Mouse (Mus musculus): ENCODE measurements at regions not wholly inside any gene's neighbourhood (a gene's known extent, or its start where the extent isn't known, plus 50 kb on each side); places are given as distances from the start of the nearest gene placed in this dataset.

GRCm38 (mm10) chr1:64220486-64220885, 98.4 kb upstream of the Klf7 start:
- Histone ChIP-seq H3K4me1 (replicated peaks; ENCODE audit: control insufficient read depth, insufficient read depth, low read length) (peaks cover 22% of the 10 kb centered on the region), H3K36me3 (ENCODE audit: control insufficient read depth, insufficient read depth, low read length) (no peaks in the 10 kb centered on the region), H3K9me3 (ENCODE audit: control insufficient read depth, low read length) (no peaks in the 10 kb centered on the region), H3K27ac (ENCODE audit: low read depth) (no peak overlapping the region), H3K4me2 (ENCODE audit: low read length) (no peak overlapping the region), H3K4me3 (ENCODE audit: low read depth, low read length) (no peak overlapping the region), H3K9ac (ENCODE audit: low read length) (no peak overlapping the region), H3K27me3 (replicated peaks; ENCODE audit: control insufficient read depth, insufficient read depth, low read length) (no peaks in the 10 kb centered on the region)
- no peak for ATAC-seq (replicated peaks; ENCODE audit: low FRiP score, low TSS enrichment, low read depth)
- 95% methylated on average over 1 of the region's 1 CpGs for WGBS
- no peak for DNase-seq (ENCODE audit: low spot score)

- 88% methylated on average over 5 of the region's 5 CpGs for WGBS
- H3K4me3 ChIP-seq (ENCODE audit: low read depth, low read length), result no peak overlapping the region
Observed at GRCm38 (mm10) chr1:64220040-64220439, 98.0 kb upstream of the Klf7 start.

DNA sequence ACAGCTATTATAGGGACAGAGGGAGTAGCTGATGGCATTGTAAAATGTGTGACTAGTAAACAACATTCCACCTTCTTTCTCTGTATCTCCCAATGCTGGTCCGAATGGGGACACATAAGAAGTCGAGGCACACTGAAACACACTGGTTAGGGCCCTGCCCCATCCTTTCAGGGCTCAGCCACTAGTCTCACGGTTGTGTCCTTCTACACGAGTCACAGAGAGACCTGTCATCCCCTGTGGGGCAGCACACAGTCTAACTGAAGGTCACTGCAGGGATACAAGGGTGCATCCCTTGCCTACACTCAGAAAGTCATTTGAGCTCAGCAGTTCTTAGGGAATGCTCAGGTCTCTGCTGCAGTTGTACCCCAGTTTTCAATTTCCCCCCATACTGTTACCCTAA, 93.6 kb upstream of the Klf7 start:
- H3K4me2 ChIP-seq (ENCODE audit: low read length), result no peak overlapping the region
- no peak for ATAC-seq (replicated peaks; ENCODE audit: low FRiP score, low TSS enrichment, low read depth)
- WGBS, result 76% methylated on average over 4 of the region's 4 CpGs
- H3K27me3 ChIP-seq (replicated peaks; ENCODE audit: control insufficient read depth, insufficient read depth, low read length), result no peaks in the 10 kb centered on the region
- H3K36me3 ChIP-seq (ENCODE audit: control insufficient read depth, insufficient read depth, low read length), result no peaks in the 10 kb centered on the region
- H3K9me3 ChIP-seq (ENCODE audit: control insufficient read depth, low read length), result no peaks in the 10 kb centered on the region
- H3K4me1 ChIP-seq (replicated peaks; ENCODE audit: control insufficient read depth, insufficient read depth, low read length), result no peaks in the 10 kb centered on the region
- H3K4me3 ChIP-seq (ENCODE audit: low read depth, low read length), result no peak overlapping the region
- no peak overlapping the region for H3K27ac ChIP-seq (ENCODE audit: low read depth)
- no peak overlapping the region for H3K9ac ChIP-seq (ENCODE audit: low read length)
- DNase-seq (ENCODE audit: low spot score), result no peak

More at GRCm38 (mm10) chr1:64220040-64220439, 98.0 kb upstream of the Klf7 start:
- Histone ChIP-seq H3K27me3 (replicated peaks; ENCODE audit: control insufficient read depth, insufficient read depth, low read length) (no peaks in the 10 kb centered on the region), H3K36me3 (ENCODE audit: control insufficient read depth, insufficient read depth, low read length) (no peaks in the 10 kb centered on the region), H3K9me3 (ENCODE audit: control insufficient read depth, low read length) (no peaks in the 10 kb centered on the region), H3K27ac (ENCODE audit: low read depth) (no peak overlapping the region), H3K4me1 (replicated peaks; ENCODE audit: control insufficient read depth, insufficient read depth, low read length) (peaks cover 22% of the 10 kb centered on the region), H3K9ac (ENCODE audit: low read length) (no peak overlapping the region), H3K4me2 (ENCODE audit: low read length) (no peak overlapping the region)
- DNase-seq (ENCODE audit: low spot score), result no peak
- no peak for ATAC-seq (replicated peaks; ENCODE audit: low FRiP score, low TSS enrichment, low read depth)

DNA sequence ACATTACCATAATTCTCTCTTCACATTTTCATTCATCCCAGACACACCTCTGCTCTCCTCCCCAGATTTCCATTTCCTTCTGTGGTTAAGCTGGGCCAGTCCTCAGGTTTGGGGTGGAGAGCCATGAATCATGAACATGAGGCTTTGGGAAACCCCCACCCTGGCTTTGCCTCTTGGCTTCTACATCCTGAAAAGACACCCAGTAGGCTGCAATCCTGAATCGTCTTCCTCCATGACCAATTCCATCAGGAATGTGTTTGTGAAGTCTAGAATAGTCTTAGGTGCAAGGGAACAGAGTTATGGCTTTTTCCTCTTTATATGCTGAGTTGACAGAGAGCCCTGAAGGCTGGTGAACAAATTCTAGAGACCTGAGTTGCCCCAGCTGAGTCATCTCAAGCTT, 87.0 kb upstream of the Klf7 start:
- Histone ChIP-seq H3K36me3 (ENCODE audit: control insufficient read depth, insufficient read depth, low read length) (no peaks in the 10 kb centered on the region), H3K4me2 (ENCODE audit: low read length) (no peak overlapping the region), H3K27ac (ENCODE audit: low read depth) (no peak overlapping the region), H3K9me3 (ENCODE audit: control insufficient read depth, low read length) (no peaks in the 10 kb centered on the region), H3K4me1 (replicated peaks; ENCODE audit: control insufficient read depth, insufficient read depth, low read length) (no peaks in the 10 kb centered on the region), H3K4me3 (ENCODE audit: low read depth, low read length) (no peak overlapping the region), H3K27me3 (replicated peaks; ENCODE audit: control insufficient read depth, insufficient read depth, low read length) (no peaks in the 10 kb centered on the region), H3K9ac (ENCODE audit: low read length) (no peak overlapping the region)
- DNase-seq (ENCODE audit: low spot score) (no peak), ATAC-seq (replicated peaks; ENCODE audit: low FRiP score, low TSS enrichment, low read depth) (no peak)
- 89% methylated on average over 1 of the region's 1 CpGs for WGBS

GRCm38 (mm10) chr1:64200387-64201023, 78.4 kb upstream of the Klf7 start:
- H3K27me3 ChIP-seq (replicated peaks; ENCODE audit: control insufficient read depth, insufficient read depth, low read length), result no peaks in the 10 kb centered on the region
- ATAC-seq (replicated peaks; ENCODE audit: low FRiP score, low TSS enrichment, low read depth) (no peak), DNase-seq (ENCODE audit: low spot score) (no peak)
- no peak overlapping the region for H3K4me2 ChIP-seq (ENCODE audit: low read length)
- H3K36me3 ChIP-seq (ENCODE audit: control insufficient read depth, insufficient read depth, low read length), result no peaks in the 10 kb centered on the region
- no peaks in the 10 kb centered on the region for H3K4me1 ChIP-seq (replicated peaks; ENCODE audit: control insufficient read depth, insufficient read depth, low read length)
- no peak overlapping the region for H3K27ac ChIP-seq (ENCODE audit: low read depth)
- no peak overlapping the region for H3K4me3 ChIP-seq (ENCODE audit: low read depth, low read length)
- H3K9me3 ChIP-seq (ENCODE audit: control insufficient read depth, low read length), result no peaks in the 10 kb centered on the region
- WGBS, result 47% methylated on average over 5 of the region's 5 CpGs
- no peak overlapping the region for H3K9ac ChIP-seq (ENCODE audit: low read length)

GRCm38 (mm10) chr1:64198781-64199180, 76.7 kb upstream of the Klf7 start:
- WGBS, result 84% methylated on average over 5 of the region's 5 CpGs
- H3K4me1 ChIP-seq (replicated peaks; ENCODE audit: control insufficient read depth, insufficient read depth, low read length), result no peaks in the 10 kb centered on the region
- H3K4me2 ChIP-seq (ENCODE audit: low read length), result no peak overlapping the region
- no peaks in the 10 kb centered on the region for H3K9me3 ChIP-seq (ENCODE audit: control insufficient read depth, low read length)
- H3K27me3 ChIP-seq (replicated peaks; ENCODE audit: control insufficient read depth, insufficient read depth, low read length), result no peaks in the 10 kb centered on the region
- no peak for ATAC-seq (replicated peaks; ENCODE audit: low FRiP score, low TSS enrichment, low read depth)
- no peaks in the 10 kb centered on the region for H3K36me3 ChIP-seq (ENCODE audit: control insufficient read depth, insufficient read depth, low read length)
- DNase-seq (ENCODE audit: low spot score), result no peak
- H3K27ac ChIP-seq (ENCODE audit: low read depth), result no peak overlapping the region
- no peak overlapping the region for H3K4me3 ChIP-seq (ENCODE audit: low read depth, low read length)
- H3K9ac ChIP-seq (ENCODE audit: low read length), result no peak overlapping the region

DNA sequence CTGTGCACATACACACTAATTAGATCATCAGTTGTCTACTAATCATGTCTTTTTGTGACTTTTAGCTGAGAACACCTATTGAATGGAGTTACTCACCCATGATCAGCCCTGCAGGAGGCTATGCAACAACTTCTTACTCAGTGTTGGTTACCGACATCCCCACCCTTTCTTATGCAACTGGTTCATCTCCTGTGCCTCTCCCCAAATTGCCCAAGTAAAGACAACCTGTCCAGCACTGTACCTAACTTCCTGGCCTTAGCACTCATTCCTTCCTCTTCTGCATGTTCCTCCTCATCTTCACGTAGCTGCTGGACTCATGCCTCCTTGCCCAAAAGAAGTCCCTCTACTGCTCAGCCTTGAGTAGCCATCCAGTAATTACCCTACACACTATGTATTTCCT, 76.2 kb upstream of the Klf7 start:
- no peak overlapping the region for H3K9ac ChIP-seq (ENCODE audit: low read length)
- H3K27me3 ChIP-seq (replicated peaks; ENCODE audit: control insufficient read depth, insufficient read depth, low read length), result no peaks in the 10 kb centered on the region
- no peaks in the 10 kb centered on the region for H3K4me1 ChIP-seq (replicated peaks; ENCODE audit: control insufficient read depth, insufficient read depth, low read length)
- H3K4me3 ChIP-seq (ENCODE audit: low read depth, low read length), result no peak overlapping the region
- H3K4me2 ChIP-seq (ENCODE audit: low read length), result no peak overlapping the region
- no peak for DNase-seq (ENCODE audit: low spot score)
- no peaks in the 10 kb centered on the region for H3K9me3 ChIP-seq (ENCODE audit: control insufficient read depth, low read length)
- 96% methylated on average over 2 of the region's 2 CpGs for WGBS
- H3K36me3 ChIP-seq (ENCODE audit: control insufficient read depth, insufficient read depth, low read length), result no peaks in the 10 kb centered on the region
- ATAC-seq (replicated peaks; ENCODE audit: low FRiP score, low TSS enrichment, low read depth), result no peak
- no peak overlapping the region for H3K27ac ChIP-seq (ENCODE audit: low read depth)

DNA sequence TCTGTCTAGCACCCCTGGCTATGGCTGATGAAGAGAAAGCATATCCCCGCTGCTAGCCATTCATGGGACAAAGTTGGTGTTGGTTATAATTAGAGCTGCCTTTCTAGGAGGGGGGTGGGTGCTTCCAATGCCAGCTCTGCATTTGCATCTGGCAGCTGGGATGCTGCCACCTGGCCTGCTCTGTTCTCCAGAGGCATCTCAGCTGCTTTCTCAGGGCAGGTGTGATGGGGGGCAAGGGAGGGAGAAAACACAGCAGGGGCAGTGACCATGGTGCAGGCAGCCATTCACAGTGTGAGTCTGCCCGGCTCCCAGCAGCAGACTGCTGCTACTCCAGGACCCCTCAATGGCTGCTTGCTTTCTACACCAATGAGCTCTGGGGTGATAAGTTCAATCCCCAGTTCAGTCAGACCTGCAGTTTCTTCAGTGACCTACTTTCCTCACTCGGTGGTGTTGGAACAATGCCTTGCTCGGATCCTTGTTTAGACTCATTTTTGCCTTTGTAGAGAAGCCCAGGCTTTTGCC, 73.9 kb upstream of the Klf7 start:
- 42% methylated on average over 4 of the region's 4 CpGs for WGBS

GRCm38 (mm10) chr1:64195294-64195693, 73.2 kb upstream of the Klf7 start:
- Histone ChIP-seq H3K27ac (ENCODE audit: low read depth) (no peak overlapping the region), H3K36me3 (ENCODE audit: control insufficient read depth, insufficient read depth, low read length) (no peaks in the 10 kb centered on the region), H3K27me3 (replicated peaks; ENCODE audit: control insufficient read depth, insufficient read depth, low read length) (no peaks in the 10 kb centered on the region), H3K9me3 (ENCODE audit: control insufficient read depth, low read length) (no peaks in the 10 kb centered on the region), H3K4me2 (ENCODE audit: low read length) (no peak overlapping the region), H3K9ac (ENCODE audit: low read length) (no peak overlapping the region), H3K4me1 (replicated peaks; ENCODE audit: control insufficient read depth, insufficient read depth, low read length) (no peaks in the 10 kb centered on the region), H3K4me3 (ENCODE audit: low read depth, low read length) (no peak overlapping the region)
- DNase-seq (ENCODE audit: low spot score) (no peak), ATAC-seq (replicated peaks; ENCODE audit: low FRiP score, low TSS enrichment, low read depth) (no peak)
- 62% methylated on average over 4 of the region's 4 CpGs for WGBS

More for the DNA sequence above, 73.9 kb upstream of the Klf7 start:
- no peaks in the 10 kb centered on the region for H3K4me1 ChIP-seq (replicated peaks; ENCODE audit: control insufficient read depth, insufficient read depth, low read length)
- no peak overlapping the region for H3K27ac ChIP-seq (ENCODE audit: low read depth)
- H3K9ac ChIP-seq (ENCODE audit: low read length), result no peak overlapping the region
- no peak overlapping the region for H3K4me2 ChIP-seq (ENCODE audit: low read length)
- H3K9me3 ChIP-seq (ENCODE audit: control insufficient read depth, low read length), result no peaks in the 10 kb centered on the region
- no peaks in the 10 kb centered on the region for H3K36me3 ChIP-seq (ENCODE audit: control insufficient read depth, insufficient read depth, low read length)
- ATAC-seq (replicated peaks; ENCODE audit: low FRiP score, low TSS enrichment, low read depth), result no peak
- DNase-seq (ENCODE audit: low spot score), result no peak
- H3K27me3 ChIP-seq (replicated peaks; ENCODE audit: control insufficient read depth, insufficient read depth, low read length), result no peaks in the 10 kb centered on the region
- H3K4me3 ChIP-seq (ENCODE audit: low read depth, low read length), result no peak overlapping the region
